Mouse (Mus musculus) lung, postnatal 0 days (tissue): ENCODE results near the gene Fam71f1.

Experiments
- CTCF ChIP-seq: IDR thresholded peaks from 2 replicates; pipeline ENCODE4 v1.5.1; 2016; ENCODE audit warnings: antibody characterized with exemption, mild to moderate bottlenecking
- EP300 ChIP-seq: IDR thresholded peaks from 2 replicates; pipeline ENCODE4 v1.6.1; 2016; ENCODE audit warnings: antibody characterized with exemption, mild to moderate bottlenecking, control low read depth

- TF ChIP-seq CTCF (no peak), EP300 (no peak)
These were observed at the start of gene Fam71f1 for GRCm38 (mm10) chr6:29318879-29319278.
